ENCODE assay signal across 27 mouse cellular contexts in the genomic region with DNA sequence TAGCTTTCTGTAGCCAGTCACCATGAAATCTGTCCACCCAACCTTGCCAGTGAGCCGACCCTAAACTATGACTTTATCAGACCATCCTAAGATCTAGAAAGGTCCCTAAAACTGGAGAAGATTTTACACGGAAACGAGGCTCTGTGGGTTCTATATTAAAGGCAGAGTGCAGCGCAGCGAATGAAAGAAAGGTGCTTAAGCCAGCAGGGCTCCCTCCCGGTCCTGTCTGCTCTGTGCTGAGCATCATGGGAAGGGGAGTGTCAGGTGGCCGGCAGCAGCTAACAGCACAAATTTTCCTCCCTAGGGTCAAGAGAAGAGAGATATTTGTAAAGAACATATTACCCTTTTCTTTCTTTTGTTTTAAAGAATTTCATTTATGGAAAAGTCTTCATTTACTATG. TPM values are rescaled to one million over a fixed set of nuclear protein-coding genes. Genes with fewer than 3 reads are reported as not detected.
DNase-seq lines count a peak whose midpoint lies in the region; ATAC-seq and TF ChIP-seq lines count a peak whose summit lies in the region.
"Had no signal": no experiment of that assay in that cellular context is flagged by ENCODE, and none has a peak within 500 bp of the region (broad histone marks: within the 10 kb centered on the region; RNA-seq: fewer than 3 reads in every experiment).

No protein-coding gene starts in this region.

- ATAC-seq in liver, postnatal 0 days = no peak
- ATAC-seq: activated CD4-positive, CD25-positive, alpha-beta regulatory T cell, adult 4 months; liver, embryonic 12.5 days; lung, postnatal 0 days; midbrain, embryonic 13.5 days had no signal

- H3K9ac ChIP-seq in liver, adult 2 months (ENCODE audit: low read depth, low read length) = peak overlapping the region; percentile 24; the same call in 1 of the 2 replicates
- H3K9ac ChIP-seq in liver, postnatal 0 days (replicated peaks) = no peak overlapping the region
- H3K9ac ChIP-seq: forebrain, embryonic 12.5 days; heart, embryonic 15.5 days; hindbrain, embryonic 13.5 days; limb, embryonic 13.5 days; liver, embryonic 12.5 days; midbrain, embryonic 13.5 days; neural tube, embryonic 13.5 days had no signal

- peaks cover 16% of the 10 kb centered on the region for H3K4me1 ChIP-seq in liver, adult 2 months (ENCODE audit: control insufficient read depth, insufficient read depth, low read length)
- H3K4me1 ChIP-seq in liver, postnatal 0 days (ENCODE audit: insufficient read depth) = peaks cover 6% of the 10 kb centered on the region; the same call in 1 of the 2 replicates
- H3K4me1 ChIP-seq: forebrain, embryonic 12.5 days; heart, embryonic 10.5 days; heart, embryonic 15.5 days; hindbrain, embryonic 13.5 days; liver, embryonic 12.5 days; megakaryocyte, embryonic 14.5 days; midbrain, embryonic 13.5 days; neural tube, embryonic 13.5 days had no signal

- peaks cover 16% of the 10 kb centered on the region; the same call in 1 of the 2 replicates for H3K36me3 ChIP-seq in liver, adult 2 months (ENCODE audit: control insufficient read depth, insufficient read depth, low read length)
- peaks cover 34% of the 10 kb centered on the region for H3K36me3 ChIP-seq in liver, postnatal 0 days (replicated peaks; ENCODE audit: insufficient read depth, low read length)

- H3K4me2 ChIP-seq in liver, postnatal 0 days (ENCODE audit: low read depth, low read length) = no peak overlapping the region
- H3K4me2 ChIP-seq: forebrain, embryonic 12.5 days; heart, embryonic 15.5 days; hindbrain, embryonic 13.5 days; limb, embryonic 13.5 days; liver, embryonic 12.5 days; midbrain, embryonic 13.5 days; neural tube, embryonic 13.5 days had no signal

- H3K27ac ChIP-seq in gastrocnemius, adult 2 months = peak overlapping the region; percentile 53
- no peak overlapping the region; the same call in 1 of the 2 replicates for H3K27ac ChIP-seq in liver, adult 2 months (replicated peaks; ENCODE audit: insufficient read depth, low read depth, low read length)
- no peak overlapping the region for H3K27ac ChIP-seq in liver, postnatal 0 days (ENCODE audit: low read depth)
- H3K27ac ChIP-seq: forebrain, embryonic 12.5 days; heart, embryonic 10.5 days; heart, embryonic 15.5 days; hindbrain, embryonic 13.5 days; limb, embryonic 13.5 days; liver, embryonic 12.5 days; midbrain, embryonic 13.5 days; neural tube, embryonic 13.5 days had no signal

- intact Hi-C loops in gastrocnemius, adult 2 months (cut with DNase I) = no loop called here
- intact Hi-C loops in gastrocnemius, postnatal 36 days (cut with DNase I) = no loop called here

- no peak for TF ChIP-seq EP300 in liver, postnatal 0 days (IDR thresholded peaks at IDR 0.05; ENCODE audit: low read depth)

- TF ChIP-seq POLR2A in liver, adult 2 months (IDR thresholded peaks at IDR 0.05; ENCODE audit: extremely low read depth, insufficient read depth, low read length) = no peak

- no peaks in the 10 kb centered on the region for H3K9me3 ChIP-seq in liver, postnatal 0 days (ENCODE audit: low read length)
- H3K9me3 ChIP-seq: forebrain, embryonic 12.5 days; heart, embryonic 10.5 days; heart, embryonic 15.5 days; hindbrain, embryonic 13.5 days; limb, embryonic 13.5 days; liver, embryonic 12.5 days; megakaryocyte, embryonic 14.5 days; midbrain, embryonic 13.5 days; neural tube, embryonic 13.5 days had no signal

- WGBS in liver, adult 2 months = 83% methylated on average over 7 of the region's 7 CpGs
- 73% methylated on average over 7 of the region's 7 CpGs for WGBS in liver, postnatal 0 days (ENCODE audit: insufficient replicate concordance)

- no peaks in the 10 kb centered on the region for H3K27me3 ChIP-seq in liver, adult 2 months (ENCODE audit: control insufficient read depth, insufficient read depth, low read length)
- no peaks in the 10 kb centered on the region for H3K27me3 ChIP-seq in liver, postnatal 0 days (ENCODE audit: insufficient read depth, low read length)
- H3K27me3 ChIP-seq: forebrain, embryonic 12.5 days; heart, embryonic 15.5 days; hindbrain, embryonic 13.5 days; limb, embryonic 13.5 days; liver, embryonic 12.5 days; megakaryocyte, embryonic 14.5 days; midbrain, embryonic 13.5 days; neural tube, embryonic 13.5 days had no signal

- no peaks in the 10 kb centered on the region for H3K79me2 ChIP-seq in liver, adult 2 months (ENCODE audit: control insufficient read depth, insufficient read depth, low read length)

- DNase-seq in gastrocnemius, adult 2 months = no peak
- DNase-seq in gastrocnemius, postnatal 36 days = no peak
- no peak for DNase-seq in liver, adult 2 months (ENCODE audit: extremely low read depth, low read depth, low spot score)
- DNase-seq in liver, postnatal 0 days = no peak
- peak; percentile 35 for DNase-seq in kidney, adult 9 months
- DNase-seq in kidney, postnatal 4 days = peak; percentile 25 to 39
- DNase-seq in ovary, postnatal 36 days (ENCODE audit: low spot score) = no peak
- no peak for DNase-seq in adrenal gland, adult 18-20 months (ENCODE audit: low spot score in 2 of 2)
- DNase-seq: adrenal gland, adult 8-10 months; cerebellum, adult 2 months; cerebellum, postnatal 14 days; gastrocnemius, postnatal 14 days; heart, adult 11 months; lung, adult 18-20 months; lung, postnatal 4 days; thymus, postnatal 14 days had no signal

- no peak for TF ChIP-seq CTCF in gastrocnemius, adult 2 months (IDR thresholded peaks at IDR 0.05)
- no peak for TF ChIP-seq CTCF in liver, adult 2 months (IDR thresholded peaks at IDR 0.05; ENCODE audit: low read depth, low read length)
- TF ChIP-seq CTCF in liver, postnatal 0 days (IDR thresholded peaks at IDR 0.05; ENCODE audit: low read depth) = no peak

- H3K4me3 ChIP-seq in gastrocnemius, adult 2 months = peak overlapping the region; percentile 55
- no peak overlapping the region for H3K4me3 ChIP-seq in liver, adult 2 months (ENCODE audit: insufficient read depth, low read depth, low read length)
- no peak overlapping the region for H3K4me3 ChIP-seq in liver, postnatal 0 days (ENCODE audit: low read depth, low read length)
- H3K4me3 ChIP-seq: forebrain, embryonic 12.5 days; heart, embryonic 10.5 days; heart, embryonic 15.5 days; hindbrain, embryonic 13.5 days; limb, embryonic 13.5 days; liver, embryonic 12.5 days; megakaryocyte, embryonic 14.5 days; midbrain, embryonic 13.5 days; neural tube, embryonic 13.5 days had no signal

RNA-seq across cellular contexts. Expression of a gene that starts 34.5 kb away (rescaled TPM):
- 10 to 100 TPM; 18.1 to 20.6 TPM for total RNA-seq in gastrocnemius, adult 2 months (2021)
- 10 to 100 TPM; 14.8 to 16.9 TPM for total RNA-seq in gastrocnemius, postnatal 36 days (2021)
- total RNA-seq in liver, adult 2 months (2014; rRNA removed) = 46.2 and 54.8 TPM in 2 replicates
- 11.6 and 13.7 TPM in 2 replicates for polyA plus RNA-seq in liver, adult 2 months (2012; rRNA removed)
- 9.4 and 10.9 TPM in 2 replicates for polyA plus RNA-seq in liver, postnatal 0 days (2015; fragmentation: Nextera tagmentation; extraction: Ambion mirVana)
- total RNA-seq in adrenal gland, adult 18-20 months (2021) = 10 to 100 TPM; 12.9 to 14.4 TPM

RNA-seq across cellular contexts. Expression of a gene that starts 37.4 kb away (rescaled TPM):
- total RNA-seq in gastrocnemius, adult 2 months (2021) = 100 to 1,000 TPM; 226 to 261 TPM
- total RNA-seq in gastrocnemius, postnatal 36 days (2021) = 100 to 1,000 TPM; 201 to 223 TPM
- total RNA-seq in liver, adult 2 months (2014; rRNA removed) = 159 and 205 TPM in 2 replicates
- 209 and 211 TPM in 2 replicates for polyA plus RNA-seq in liver, adult 2 months (2012; rRNA removed)
- polyA plus RNA-seq in liver, postnatal 0 days (2015; fragmentation: Nextera tagmentation; extraction: Ambion mirVana) = 261 and 297 TPM in 2 replicates
- total RNA-seq in adrenal gland, adult 18-20 months (2021) = 100 to 1,000 TPM; 112 to 135 TPM

Comparison
In these comparisons a context has a peak if more than half of its experiments do, and no peak if none do; other contexts are left out.
1. DNase-seq: peak in kidney, adult 9 months (single experiment) and kidney, postnatal 4 days (2 of 2); none in gastrocnemius, adult 2 months (single experiment), gastrocnemius, postnatal 36 days (0 of 2), liver, adult 2 months (single experiment), liver, postnatal 0 days (single experiment), ovary, postnatal 36 days (single experiment) and adrenal gland, adult 18-20 months (0 of 2).